Mouse (Mus musculus): ENCODE measurements around the gene Ccnjl. TPM values are rescaled to one million over a fixed set of nuclear protein-coding genes. Genes with fewer than 3 reads are reported as not detected.

The Ccnjl gene
- total RNA-seq, 2 experiments from 2014 or later = not detected

GRCm38 (mm10) chr11:43563654-43564244 is 35.2 kb downstream of the Ccnjl start:
- ATAC-seq (replicated peaks; ENCODE audit: low FRiP score, poor library complexity, severe bottlenecking) = no peak

DNA sequence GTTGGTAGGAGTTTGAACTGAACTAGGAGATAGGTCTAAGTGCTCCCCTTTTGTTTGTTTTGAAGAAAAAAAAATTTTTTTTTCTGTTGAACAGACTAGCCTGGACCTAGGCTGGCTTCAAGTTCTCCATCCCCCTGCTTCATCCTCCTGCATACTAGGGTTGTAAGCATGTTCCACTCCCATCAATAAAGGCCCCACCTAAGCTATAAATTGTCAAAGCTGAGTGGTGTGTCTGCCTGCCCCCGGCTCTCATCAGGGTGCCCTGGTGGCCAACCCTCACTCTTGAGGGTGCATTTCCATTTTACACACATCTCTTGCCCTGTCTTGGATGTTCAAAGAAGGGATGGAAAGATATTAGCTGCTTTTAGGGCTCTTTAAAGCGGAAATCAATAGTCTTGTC is 36.8 kb downstream of the Ccnjl start:
- ATAC-seq (replicated peaks; ENCODE audit: low FRiP score, poor library complexity, severe bottlenecking) = no peak

- no peak for ATAC-seq (replicated peaks; ENCODE audit: low FRiP score, poor library complexity, severe bottlenecking)
Observed at GRCm38 (mm10) chr11:43565852-43566251, 37.3 kb downstream of the Ccnjl start.

- ATAC-seq (replicated peaks; ENCODE audit: low FRiP score, poor library complexity, severe bottlenecking) = no peak
Observed at GRCm38 (mm10) chr11:43566696-43567095, 38.1 kb downstream of the Ccnjl start.

GRCm38 (mm10) chr11:43568263-43568662 is 39.7 kb downstream of the Ccnjl start:
- ATAC-seq (replicated peaks; ENCODE audit: low FRiP score, poor library complexity, severe bottlenecking) = no peak

DNA sequence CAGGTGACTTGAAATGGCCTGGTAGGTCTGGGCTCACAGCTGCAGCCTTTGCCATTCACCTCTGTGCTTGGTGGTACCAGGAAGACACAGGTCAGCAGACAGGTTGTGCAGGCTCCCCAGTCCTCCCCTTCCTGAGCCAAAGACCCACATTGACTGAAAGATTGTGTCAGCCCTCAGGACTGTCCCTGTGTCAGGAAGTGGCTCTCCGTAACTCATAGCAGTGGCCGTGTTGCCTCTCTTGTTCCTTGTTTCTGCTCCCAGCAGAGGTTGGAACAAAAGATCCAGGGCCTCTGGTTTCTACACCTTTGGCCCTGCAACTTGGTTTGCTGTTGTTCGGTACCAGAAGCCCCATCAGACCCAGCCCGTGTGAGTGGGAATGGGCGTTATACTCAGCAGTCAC is 40.6 kb downstream of the Ccnjl start:
- ATAC-seq (replicated peaks; ENCODE audit: low FRiP score, poor library complexity, severe bottlenecking) = no peak

- no peak for ATAC-seq (replicated peaks; ENCODE audit: low FRiP score, poor library complexity, severe bottlenecking)
Observed at GRCm38 (mm10) chr11:43569595-43569994, 41.0 kb downstream of the Ccnjl start.

DNA sequence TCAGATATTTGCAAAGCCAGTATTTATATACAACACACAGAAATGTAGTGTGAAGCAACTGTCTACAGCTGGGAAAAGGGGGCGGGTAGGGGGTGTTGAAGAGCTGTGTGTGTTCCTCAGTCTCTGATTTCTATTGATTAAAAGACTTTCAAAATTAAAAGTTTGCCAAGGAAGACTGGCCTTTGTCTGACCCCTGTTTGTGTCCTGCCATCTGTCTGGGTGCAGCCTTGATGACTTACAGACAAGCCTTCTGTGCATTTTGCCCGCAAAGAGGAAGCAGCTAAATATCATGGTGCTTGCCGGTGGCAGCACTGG is 46.4 kb downstream of the Ccnjl start:
- ATAC-seq (replicated peaks; ENCODE audit: low FRiP score, poor library complexity, severe bottlenecking) = no peak

- ATAC-seq (replicated peaks; ENCODE audit: low FRiP score, poor library complexity, severe bottlenecking) = no peak
Observed at GRCm38 (mm10) chr11:43575376-43576151, 47.0 kb downstream of the Ccnjl start.

GRCm38 (mm10) chr11:43577713-43578478 is 49.3 kb downstream of the Ccnjl start:
- ATAC-seq (replicated peaks; ENCODE audit: low FRiP score, poor library complexity, severe bottlenecking) = no peak

GRCm38 (mm10) chr11:43585211-43586005 is 56.8 kb downstream of the Ccnjl start:
- ATAC-seq (replicated peaks; ENCODE audit: low FRiP score, poor library complexity, severe bottlenecking) = no peak

GRCm38 (mm10) chr11:43586324-43587090 is 57.9 kb downstream of the Ccnjl start, which contains the start of gene 4933415A04Rik:
Gene 4933415A04Rik, plus strand, starts transcription at chr11:43587040.
- no peak for ATAC-seq (replicated peaks; ENCODE audit: low FRiP score, poor library complexity, severe bottlenecking)

DNA sequence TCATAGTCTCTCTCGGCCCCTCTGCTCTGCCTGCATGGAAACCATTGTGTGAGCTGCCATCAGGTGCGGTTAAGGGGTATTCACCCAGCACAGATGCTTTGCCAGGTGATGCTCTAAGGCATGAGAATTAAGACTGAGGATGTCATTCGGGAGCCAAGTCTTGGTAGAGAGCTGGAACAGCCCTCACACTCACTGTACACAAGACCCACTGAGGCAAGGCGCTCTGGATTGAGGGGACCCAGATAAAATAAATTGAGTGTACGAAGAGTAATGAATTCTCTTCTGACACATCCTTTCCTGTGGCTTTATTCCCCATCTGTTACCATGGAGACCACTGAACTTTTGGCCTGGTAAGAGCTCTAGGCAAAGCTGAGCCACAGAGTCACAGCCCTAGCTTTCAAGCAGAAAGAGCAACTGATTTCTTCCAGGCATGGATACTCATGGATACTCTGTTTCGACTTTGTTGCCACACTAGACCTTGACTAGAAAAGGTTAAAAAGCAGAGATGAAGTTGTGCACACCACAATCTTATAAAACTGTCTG is 61.0 kb downstream of the Ccnjl start:
- no peak for ATAC-seq (replicated peaks; ENCODE audit: low FRiP score, poor library complexity, severe bottlenecking)

DNA sequence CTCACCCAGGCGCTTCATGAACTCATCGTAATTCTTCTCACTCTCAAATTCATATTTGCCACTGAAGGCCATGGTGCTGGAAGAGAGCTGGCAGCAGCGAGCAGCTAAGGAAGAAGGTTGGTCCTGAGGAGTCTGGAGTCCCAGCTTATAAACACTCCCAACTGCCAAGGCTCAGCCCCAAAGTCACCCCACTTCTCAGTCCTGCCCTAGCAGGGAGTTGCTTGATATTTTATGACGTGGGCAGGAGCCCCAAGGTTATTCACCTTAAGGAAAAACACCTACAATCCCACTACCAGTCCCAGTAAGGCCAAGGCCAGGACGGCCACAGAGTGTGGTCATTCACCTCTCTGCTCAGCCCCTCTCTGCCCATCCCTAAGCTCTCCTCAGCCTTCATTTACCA is 72.9 kb downstream of the Ccnjl start, which contains the start of gene Fabp6:
TSS of gene Fabp6 (minus strand) at position 101 of the 400 bp plus-strand sequence.
- ATAC-seq (replicated peaks; ENCODE audit: low FRiP score, poor library complexity, severe bottlenecking) = no peak

GRCm38 (mm10) chr11:43604207-43604606 is 75.6 kb downstream of the Ccnjl start:
- no peak for ATAC-seq (replicated peaks; ENCODE audit: low FRiP score, poor library complexity, severe bottlenecking)

DNA sequence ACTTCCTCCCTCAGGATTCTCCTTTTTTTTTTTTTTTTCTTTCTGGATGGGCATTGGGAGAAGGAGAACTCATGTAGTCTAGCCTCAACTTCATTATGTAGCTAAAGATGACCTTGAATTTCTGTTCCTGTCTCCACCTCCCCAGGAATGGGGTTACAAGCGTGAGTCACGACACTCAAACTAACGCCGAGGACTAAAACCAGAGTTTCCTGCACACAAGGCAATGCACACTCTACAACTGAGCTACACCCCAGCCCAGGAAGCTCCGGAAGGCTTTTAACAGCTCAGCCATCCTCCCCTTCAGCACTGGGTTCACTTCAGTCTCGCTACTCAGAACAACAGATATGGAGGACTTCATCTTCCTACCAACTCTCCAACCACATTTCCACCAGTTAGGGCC is 76.3 kb downstream of the Ccnjl start:
- ATAC-seq (replicated peaks; ENCODE audit: low FRiP score, poor library complexity, severe bottlenecking) = no peak

DNA sequence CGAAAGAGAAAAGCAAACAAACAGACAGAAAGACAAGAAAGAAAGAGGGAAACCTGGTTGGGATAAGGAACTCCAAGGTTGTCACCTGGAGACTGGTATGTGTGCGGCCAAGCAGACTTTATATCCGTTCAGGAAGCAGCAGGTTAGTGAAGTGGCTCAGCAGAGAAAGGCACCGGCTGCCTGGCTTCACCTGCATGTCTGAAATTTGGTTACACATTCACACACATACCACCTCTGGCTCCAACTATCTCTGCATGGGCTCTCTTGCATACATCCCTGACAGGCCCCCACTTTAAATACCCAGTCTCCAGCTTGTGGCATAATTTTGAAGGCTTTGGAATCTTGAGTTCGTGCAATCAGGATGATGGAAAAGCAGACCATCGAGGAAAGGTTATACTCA is 77.3 kb downstream of the Ccnjl start:
- no peak for ATAC-seq (replicated peaks; ENCODE audit: low FRiP score, poor library complexity, severe bottlenecking)

DNA sequence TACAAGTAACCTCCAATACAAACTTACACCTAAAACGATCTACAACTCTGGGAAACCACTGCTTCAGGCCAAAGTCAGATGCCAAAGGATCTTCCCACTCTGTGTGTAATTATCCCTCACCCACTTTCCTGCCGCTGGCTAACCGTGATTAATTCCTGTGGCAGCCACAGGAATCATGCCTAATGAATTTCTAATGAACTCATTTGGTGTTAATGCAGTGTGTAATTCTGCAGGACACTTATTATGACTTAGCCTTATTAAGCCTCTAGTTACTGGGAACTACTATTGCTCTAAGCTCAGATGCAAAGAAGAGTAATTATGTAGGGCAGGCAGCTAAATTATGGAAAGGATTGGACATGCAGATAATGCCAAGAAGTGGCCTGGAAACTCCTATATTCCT is 79.9 kb downstream of the Ccnjl start:
- ATAC-seq (replicated peaks; ENCODE audit: low FRiP score, poor library complexity, severe bottlenecking) = no peak

- ATAC-seq (replicated peaks; ENCODE audit: low FRiP score, poor library complexity, severe bottlenecking) = no peak
Observed at GRCm38 (mm10) chr11:43610006-43610661, 81.5 kb downstream of the Ccnjl start.

All from erythroid progenitor cell, adult 5-6 weeks (primary cell).